Mouse (Mus musculus) neutrophil, adult 83 days (primary cell): Measurements from ENCODE around the gene Cd22. TPM values are rescaled to one million over a fixed set of nuclear protein-coding genes. Genes with fewer than 3 reads are reported as not detected.

Experiments
- total RNA-seq, 2 experiments: library from RNA; stranded (reverse); gene quantifications; one replicate each; pipeline ENCODE4 v1.2.4; 2023

Gene Cd22
- total RNA-seq: 1 to 10 TPM; 2.2 to 3.4 TPM

GRCm38 (mm10) chr7:30880176-30880575, at the start of gene Cd22:
Gene Cd22 (minus strand): TSS chr7:30880342.

GRCm38 (mm10) chr7:30924581-30924980, 44.4 kb upstream of the Cd22 start, which contains the start of gene Hamp2:
Gene Hamp2 (minus strand): TSS chr7:30924681.

GRCm38 (mm10) chr7:30914732-30915131, 34.6 kb upstream of the Cd22 start, which contains the start of gene Mag:
Gene Mag (minus strand): TSS chr7:30914873.

GRCm38 (mm10) chr7:30861464-30861863, 18.7 kb downstream of the Cd22 start, which contains the start of gene Ffar1:
Gene Ffar1 (minus strand): TSS chr7:30861564.

GRCm38 (mm10) chr7:30856078-30856477, 24.1 kb downstream of the Cd22 start, which contains the start of gene Ffar3:
Gene Ffar3 (minus strand): TSS chr7:30856178.

GRCm38 (mm10) chr7:30823675-30824074, 56.5 kb downstream of the Cd22 start, which contains the start of gene Ffar2:
Gene Ffar2 (minus strand): TSS chr7:30823775.

Other genes with a start within 250 kb of the Cd22 start
- not detected for gene Etv2, start 244.5 kb downstream of the Cd22 start, total RNA-seq
- gene Rbm42, start 230.0 kb downstream of the Cd22 start, total RNA-seq: 10 to 100 TPM; 73.6 to 73.7 TPM
- gene Haus5, start 215.3 kb downstream of the Cd22 start, total RNA-seq: 10 to 100 TPM; 19.2 to 25.8 TPM
- gene Pmis2, start 208.7 kb downstream of the Cd22 start, total RNA-seq: not detected
- not detected for gene 2200002J24Rik, start 181.4 kb downstream of the Cd22 start, total RNA-seq
- gene Atp4a, start 168.1 kb downstream of the Cd22 start, total RNA-seq: under 1 TPM in 1 of 2 experiments, not detected in 1; 0.99 TPM
- 10 to 100 TPM; 35.2 to 35.7 TPM for gene Tmem147, start 150.8 kb downstream of the Cd22 start, total RNA-seq
- gene Gapdhs, start 136.7 kb downstream of the Cd22 start, total RNA-seq: not detected
- gene Sbsn, start 128.9 kb downstream of the Cd22 start, total RNA-seq: 1 to 10 TPM; 1.3 to 2.7 TPM
- 1 to 10 TPM; 2.8 to 4.5 TPM for gene Dmkn, start 116.6 kb downstream of the Cd22 start, total RNA-seq
- gene Krtdap, start 92.4 kb downstream of the Cd22 start, total RNA-seq: not detected
- 10 to 100 TPM; 41.2 to 51.1 TPM for gene Ffar2, start 56.6 kb downstream of the Cd22 start, total RNA-seq
- not detected for gene Ffar3, start 24.2 kb downstream of the Cd22 start, total RNA-seq
- not detected for gene Ffar1, start 18.8 kb downstream of the Cd22 start, total RNA-seq
- 1 to 10 TPM; 1.3 to 1.6 TPM for gene Mag, start 34.5 kb upstream of the Cd22 start, total RNA-seq
- gene Hamp2, start 44.3 kb upstream of the Cd22 start, total RNA-seq: not detected
- not detected for gene Hamp, start 63.7 kb upstream of the Cd22 start, total RNA-seq
- 100 to 1,000 TPM; 119 to 124 TPM for gene Usf2, start 76.5 kb upstream of the Cd22 start, total RNA-seq
- gene Lsr, start 93.1 kb upstream of the Cd22 start, total RNA-seq: 1 to 10 TPM; 2.5 to 3.2 TPM
- under 1 TPM; 0.46 to 0.72 TPM for gene Fam187b, start 93.4 kb upstream of the Cd22 start, total RNA-seq
- 100 to 1,000 TPM; 644 to 721 TPM for gene Fxyd5, start 162.1 kb upstream of the Cd22 start, total RNA-seq
- not detected for gene Fxyd7, start 171.1 kb upstream of the Cd22 start, total RNA-seq
- gene Fxyd1, start 176.9 kb upstream of the Cd22 start, total RNA-seq: not detected
- gene Lgi4, start 179.0 kb upstream of the Cd22 start, total RNA-seq: not detected
- gene Fxyd3, start 196.4 kb upstream of the Cd22 start, total RNA-seq: not detected
- gene Hpn, start 234.9 kb upstream of the Cd22 start, total RNA-seq: 1 to 10 TPM; 2.6 to 3.3 TPM
- 1 to 10 TPM; 4.1 to 5.5 TPM for gene Scn1b, start 246.7 kb upstream of the Cd22 start, total RNA-seq